Mouse (Mus musculus) hindbrain, embryonic 14.5 days (tissue): ENCODE results near the gene Hoxa4. TPM values are rescaled to one million over a fixed set of nuclear protein-coding genes. Genes with fewer than 3 reads are reported as not detected.

Experiments
- ATAC-seq: fragments of 200-750 bp; cut with Nextera tagmentation; 2 replicates; pipeline ENCODE4 v1.8.0; 2017; ENCODE audit warnings: moderate number of reproducible peaks, mild to moderate bottlenecking, moderate TSS enrichment, moderate library complexity; ENCODE audit not compliant: low FRiP score
- DNase-seq: peaks from one replicate; pipeline ENCODE4 v3.0.0-alpha.2; 2015; ENCODE audit warnings: low spot score
- H3K27ac ChIP-seq: fragments of 300-500 bp; sonication (generic); 2 replicates; pipeline ENCODE4 v1.5.1; 2014; ENCODE audit warnings: mild to moderate bottlenecking, moderate library complexity
- H3K27me3 ChIP-seq: fragments of 300-500 bp; sonication (generic); 2 replicates; pipeline ENCODE4 v1.6.1; 2014; ENCODE audit warnings: mild to moderate bottlenecking, low read length, mixed read lengths; ENCODE audit not compliant: control insufficient read depth, insufficient read depth
- H3K36me3 ChIP-seq: fragments of 300-500 bp; sonication (generic); replicated peaks from 2 replicates; pipeline ENCODE4 v1.6.1; 2014; ENCODE audit not compliant: control insufficient read depth, insufficient read depth
- H3K4me1 ChIP-seq: fragments of 300-500 bp; sonication (generic); replicated peaks from 2 replicates; pipeline ENCODE4 v1.6.1; 2014; ENCODE audit warnings: antibody characterized with exemption, low read length, mixed read lengths; ENCODE audit not compliant: control insufficient read depth, insufficient read depth
- H3K4me2 ChIP-seq: fragments of 300-500 bp; sonication (generic); replicated peaks from 2 replicates; pipeline ENCODE4 v1.6.1; 2014; ENCODE audit warnings: mild to moderate bottlenecking, moderate library complexity
- H3K4me3 ChIP-seq: fragments of 300-500 bp; sonication (generic); replicated peaks from 2 replicates; pipeline ENCODE4 v1.5.1; 2014; ENCODE audit warnings: mild to moderate bottlenecking, low read length
- H3K9ac ChIP-seq: fragments of 300-500 bp; sonication (generic); 2 replicates; pipeline ENCODE4 v1.6.1; 2014
- H3K9me3 ChIP-seq: fragments of 300-500 bp; sonication (generic); 2 replicates; pipeline ENCODE4 v1.6.1; 2016; ENCODE audit warnings: low read length; ENCODE audit not compliant: control insufficient read depth
- WGBS: fragments of 180-500 bp; shearing (Covaris S2); extraction: QIAGEN DNeasy Blood & Tissue Kit; methylation state at CpG from one replicate; pipeline ENCODE4 v1.1.7; 2014; 5-methylcytosine and 5-hydroxymethylcytosine counted together
- polyA plus RNA-seq: library from polyadenylated mRNA; unstranded; fragments of >200 nt; fragmentation: Nextera tagmentation; extraction: Ambion mirVana; gene quantifications from 2 replicates; pipeline ENCODE4 v1.2.1, GENCODE M21; 2014

Gene Hoxa4
- polyA plus RNA-seq, 1 experiment from 2014 or later = 22.5 TPM

DNA sequence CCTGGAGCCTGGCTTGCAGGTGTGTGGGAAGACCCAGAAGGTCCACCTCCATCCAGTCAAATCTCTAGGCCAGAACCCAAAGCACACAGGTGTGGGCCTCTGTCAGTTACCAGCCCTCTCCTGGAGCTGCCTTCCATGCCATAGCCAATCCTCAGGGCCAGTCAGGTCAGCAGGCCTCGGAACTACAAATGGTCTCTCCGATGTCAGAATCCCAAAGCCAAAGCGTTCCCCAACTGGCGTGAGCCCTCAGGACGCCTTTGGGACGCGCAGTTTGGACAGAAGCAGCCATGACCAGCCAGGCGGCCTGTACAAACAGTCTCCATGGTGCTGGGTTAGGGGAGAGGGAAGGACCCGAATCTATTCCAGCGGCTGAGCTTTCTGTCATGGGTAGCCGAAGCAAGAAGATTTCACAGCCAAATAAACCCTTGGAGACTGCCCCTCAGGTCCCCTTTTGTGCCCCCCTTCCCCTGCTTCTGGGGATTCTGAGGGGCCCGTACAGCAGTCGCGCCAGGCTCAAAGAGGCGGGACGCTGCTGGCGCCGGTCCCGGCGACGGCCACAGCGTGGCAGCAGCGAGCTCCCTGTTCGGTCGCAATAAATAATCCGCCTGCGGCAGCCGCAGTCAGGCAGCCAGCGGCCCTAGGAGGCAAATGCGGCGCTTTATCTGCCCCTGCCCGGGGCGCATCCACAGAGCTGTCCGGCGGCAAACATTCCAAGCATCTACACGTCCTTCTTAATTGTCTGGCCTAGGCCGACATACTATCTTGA is 19.8 kb upstream of the Hoxa4 start:
- H3K36me3 ChIP-seq = no peaks in the 10 kb centered on the region
- H3K27me3 ChIP-seq = peaks cover 97% of the 10 kb centered on the region
- H3K4me1 ChIP-seq = no peaks in the 10 kb centered on the region
- H3K9ac ChIP-seq = no peak overlapping the region
- DNase-seq (peak; percentile 83), ATAC-seq (peak; percentile 59; the same call in 1 of the 2 replicates)
- H3K4me2 ChIP-seq = peak overlapping the region; percentile 81
- H3K4me3 ChIP-seq = peak overlapping the region; percentile 13
- no peaks in the 10 kb centered on the region for H3K9me3 ChIP-seq
- 2% methylated on average over 37 of the region's 37 CpGs for WGBS
- H3K27ac ChIP-seq = peak overlapping the region; percentile 21; the same call in 1 of the 2 replicates

DNA sequence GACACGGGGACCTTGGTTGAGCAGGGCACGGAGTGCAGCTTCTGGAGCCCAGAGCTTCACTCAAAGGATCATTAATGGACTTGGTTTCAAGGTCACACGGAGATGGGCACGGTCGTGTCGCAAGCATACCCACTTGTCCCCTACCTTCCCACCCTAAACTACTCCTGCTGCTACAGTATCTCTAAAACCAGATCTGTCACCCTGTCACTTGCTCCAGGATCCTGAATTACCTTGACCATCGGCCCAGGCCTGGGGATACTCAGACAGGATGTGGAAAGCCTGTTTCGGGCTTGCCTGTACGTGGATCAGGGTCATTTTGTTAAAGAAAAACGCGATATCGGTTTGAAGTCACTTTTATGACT is 18.1 kb upstream of the Hoxa4 start:
- ATAC-seq (no peak), DNase-seq (no peak)
- Histone ChIP-seq H3K4me3 (peak overlapping the region; percentile 30), H3K27ac (peak overlapping the region; percentile 85), H3K36me3 (no peaks in the 10 kb centered on the region), H3K4me2 (peak overlapping the region; percentile 81), H3K4me1 (no peaks in the 10 kb centered on the region), H3K27me3 (peaks cover 96% of the 10 kb centered on the region), H3K9ac (peak overlapping the region; percentile 38; the same call in 1 of the 2 replicates), H3K9me3 (no peaks in the 10 kb centered on the region)
- WGBS = 8% methylated on average over 12 of the region's 12 CpGs

DNA sequence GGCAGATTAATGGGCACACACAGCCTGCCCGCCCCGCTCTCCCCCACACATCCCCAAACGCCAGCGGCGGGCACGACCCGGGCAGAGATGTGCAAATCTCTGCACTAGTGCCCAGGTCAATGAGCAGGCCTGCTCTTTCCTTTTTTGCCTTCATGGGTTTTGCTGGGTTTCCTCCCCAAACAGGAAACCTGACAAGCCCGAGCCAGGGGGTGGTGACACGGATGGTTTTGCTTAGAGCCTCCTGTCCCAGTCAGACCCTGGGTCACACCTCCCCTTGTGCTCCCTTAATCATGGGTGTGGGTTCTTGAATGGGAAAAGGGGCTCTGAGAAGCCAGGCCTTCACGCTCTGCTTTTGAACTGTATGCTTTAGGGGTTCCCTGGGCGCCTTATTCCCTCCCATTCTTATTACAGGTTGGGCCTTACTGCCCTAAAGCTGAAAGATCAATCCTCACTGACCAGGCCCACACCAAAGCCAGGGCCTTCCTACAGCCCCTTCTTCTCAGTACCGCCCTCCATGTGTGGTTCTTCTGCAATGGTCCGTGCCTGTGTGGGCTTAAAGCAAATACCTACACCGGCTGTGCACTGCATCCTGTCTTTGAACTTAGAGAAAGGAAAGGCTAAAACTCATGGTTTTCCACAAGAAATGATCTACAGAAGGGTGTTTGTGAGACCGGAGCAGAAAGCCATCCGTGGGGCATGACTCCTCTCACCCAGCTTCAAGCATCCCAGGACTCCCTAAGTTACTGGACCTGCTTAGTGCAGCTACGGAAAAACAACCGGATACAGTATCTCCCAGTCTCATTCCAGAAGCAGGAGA is 17.5 kb upstream of the Hoxa4 start:
- Histone ChIP-seq H3K4me3 (peak overlapping the region; percentile 30), H3K9me3 (no peaks in the 10 kb centered on the region), H3K27ac (peak overlapping the region; percentile 85), H3K9ac (peak overlapping the region; percentile 38; the same call in 1 of the 2 replicates), H3K36me3 (no peaks in the 10 kb centered on the region), H3K27me3 (peaks cover 96% of the 10 kb centered on the region), H3K4me2 (peak overlapping the region; percentile 81), H3K4me1 (no peaks in the 10 kb centered on the region)
- 6% methylated on average over 18 of the region's 18 CpGs for WGBS
- no peak for ATAC-seq
- DNase-seq = no peak

DNA sequence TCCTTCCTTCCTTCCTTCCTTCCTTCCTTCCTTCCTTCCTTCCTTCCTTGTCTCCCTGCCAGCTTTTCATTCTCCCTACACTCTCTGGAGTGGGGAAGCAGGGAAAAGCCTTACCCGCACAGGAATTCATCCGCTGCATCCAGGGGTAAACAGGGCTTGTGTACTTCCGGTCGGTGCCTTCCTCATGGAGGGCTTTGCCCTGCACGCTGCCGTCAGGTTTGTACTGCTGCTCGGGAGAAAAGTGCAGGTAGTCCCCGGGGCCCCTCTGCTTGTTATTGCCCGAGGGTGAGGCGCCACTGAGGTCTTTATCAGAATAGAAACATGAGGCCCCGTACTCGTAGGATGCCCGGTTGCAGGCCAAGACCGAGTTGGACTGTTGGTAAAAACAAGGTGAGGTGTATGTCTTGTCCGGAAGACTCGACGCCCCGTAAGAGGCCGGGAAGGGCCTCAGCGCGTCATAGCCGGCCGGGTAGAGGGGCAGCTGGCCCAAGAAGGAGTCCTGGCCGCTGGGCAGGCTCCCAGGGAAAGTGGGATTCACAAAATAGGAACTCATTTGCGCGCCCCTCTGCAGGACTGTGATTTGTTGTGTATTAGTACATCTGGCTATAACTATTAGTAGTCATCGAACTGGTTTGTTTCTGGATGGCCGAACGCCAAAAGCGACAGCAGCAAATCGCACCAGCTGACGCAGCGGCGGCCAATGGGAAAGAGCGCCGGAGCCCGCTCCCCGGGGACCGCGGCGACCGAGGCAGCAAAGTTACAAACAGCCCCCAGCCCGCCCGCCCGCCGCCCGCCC is 16.7 kb upstream of the Hoxa4 start, which contains the start of gene Hoxa6:
Gene Hoxa6 (minus strand): TSS at position 651 of the 796 bp plus-strand sequence.
- Histone ChIP-seq H3K36me3 (no peaks in the 10 kb centered on the region), H3K27me3 (peaks cover 92% of the 10 kb centered on the region), H3K4me1 (no peaks in the 10 kb centered on the region), H3K27ac (peak within 1 kb of the TSS; percentile 85), H3K9me3 (no peaks in the 10 kb centered on the region), H3K9ac (peak within 1 kb of the TSS; percentile 50), H3K4me2 (peak within 1 kb of the TSS; percentile 81), H3K4me3 (peak within 1 kb of the TSS; percentile 50)
- DNase-seq = no peak
- ATAC-seq = no peak
- 1% methylated on average over 47 of the region's 47 CpGs for WGBS

DNA sequence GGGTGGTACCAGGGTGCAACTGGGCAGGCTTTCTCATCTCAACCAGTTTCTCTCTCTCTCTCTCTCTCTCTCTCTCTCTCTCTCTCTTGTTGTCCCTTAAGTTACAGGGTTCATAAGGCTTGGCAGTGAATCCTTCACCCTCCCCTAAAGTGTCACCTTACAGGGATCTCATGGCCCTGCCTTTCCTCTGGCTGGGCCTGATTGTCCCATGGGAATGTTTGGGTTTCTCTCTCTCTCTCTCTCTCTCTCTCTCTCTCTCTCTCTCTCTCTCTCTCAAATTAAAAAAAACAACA is 16.1 kb upstream of the Hoxa4 start:
- Histone ChIP-seq H3K27me3 (peaks cover 90% of the 10 kb centered on the region), H3K4me3 (peak overlapping the region; percentile 50), H3K9me3 (no peaks in the 10 kb centered on the region), H3K4me2 (peak overlapping the region; percentile 81), H3K27ac (0 out of 2 replicates have a peak overlapping the region, but pooled peaks have one; percentile 85), H3K4me1 (no peaks in the 10 kb centered on the region), H3K36me3 (no peaks in the 10 kb centered on the region), H3K9ac (0 out of 2 replicates have a peak overlapping the region, but pooled peaks have one; percentile 43)
- DNase-seq (no peak), ATAC-seq (no peak)

DNA sequence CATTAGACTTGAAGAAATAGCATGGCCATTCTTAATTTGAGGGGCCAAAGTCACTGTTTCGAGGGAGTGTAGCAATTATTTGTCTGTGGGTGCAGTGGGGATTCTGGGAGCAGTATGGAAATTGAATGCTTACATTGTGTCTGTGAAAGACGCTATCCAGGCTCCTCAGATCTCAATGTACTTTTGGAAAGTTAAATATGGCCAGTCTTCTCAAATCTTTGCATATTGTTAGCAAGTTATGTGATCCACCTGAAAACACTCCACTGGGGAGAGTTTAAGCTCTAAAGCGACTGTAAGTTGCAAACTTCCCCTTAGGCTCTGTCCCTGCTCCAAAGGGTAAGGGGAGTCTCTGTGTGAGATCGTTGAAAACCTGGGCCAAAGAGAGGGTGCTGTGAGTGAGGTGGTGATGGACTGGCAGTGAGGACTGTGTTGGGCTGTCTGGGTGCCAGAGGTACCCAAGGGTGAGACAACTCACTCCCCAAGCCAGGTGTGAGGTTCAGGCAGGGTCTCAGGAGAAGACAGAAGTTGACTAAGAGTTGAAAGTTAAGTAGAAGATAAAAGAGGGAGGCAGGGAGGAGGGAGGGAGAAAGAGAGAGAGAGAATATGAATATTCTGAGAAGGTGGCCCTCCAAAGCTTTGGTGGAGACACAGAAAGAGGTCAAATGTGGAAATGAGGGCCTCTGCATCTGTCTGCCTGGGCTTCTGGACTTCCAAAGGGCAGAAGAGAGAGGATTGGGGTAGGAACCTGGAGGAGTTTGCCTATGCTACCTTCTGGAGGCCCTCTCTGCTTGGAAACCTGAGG is 15.5 kb upstream of the Hoxa4 start:
- 4% methylated on average over 4 of the region's 4 CpGs for WGBS
- ATAC-seq (no peak), DNase-seq (no peak)
- H3K27me3 ChIP-seq = peaks cover 89% of the 10 kb centered on the region
- H3K27ac ChIP-seq = peak overlapping the region; percentile 85
- no peaks in the 10 kb centered on the region for H3K36me3 ChIP-seq
- H3K9me3 ChIP-seq = no peaks in the 10 kb centered on the region
- peak overlapping the region; percentile 81 for H3K4me2 ChIP-seq
- no peaks in the 10 kb centered on the region for H3K4me1 ChIP-seq
- peak overlapping the region; percentile 50 for H3K4me3 ChIP-seq
- H3K9ac ChIP-seq = peak overlapping the region; percentile 58; the same call in 1 of the 2 replicates

DNA sequence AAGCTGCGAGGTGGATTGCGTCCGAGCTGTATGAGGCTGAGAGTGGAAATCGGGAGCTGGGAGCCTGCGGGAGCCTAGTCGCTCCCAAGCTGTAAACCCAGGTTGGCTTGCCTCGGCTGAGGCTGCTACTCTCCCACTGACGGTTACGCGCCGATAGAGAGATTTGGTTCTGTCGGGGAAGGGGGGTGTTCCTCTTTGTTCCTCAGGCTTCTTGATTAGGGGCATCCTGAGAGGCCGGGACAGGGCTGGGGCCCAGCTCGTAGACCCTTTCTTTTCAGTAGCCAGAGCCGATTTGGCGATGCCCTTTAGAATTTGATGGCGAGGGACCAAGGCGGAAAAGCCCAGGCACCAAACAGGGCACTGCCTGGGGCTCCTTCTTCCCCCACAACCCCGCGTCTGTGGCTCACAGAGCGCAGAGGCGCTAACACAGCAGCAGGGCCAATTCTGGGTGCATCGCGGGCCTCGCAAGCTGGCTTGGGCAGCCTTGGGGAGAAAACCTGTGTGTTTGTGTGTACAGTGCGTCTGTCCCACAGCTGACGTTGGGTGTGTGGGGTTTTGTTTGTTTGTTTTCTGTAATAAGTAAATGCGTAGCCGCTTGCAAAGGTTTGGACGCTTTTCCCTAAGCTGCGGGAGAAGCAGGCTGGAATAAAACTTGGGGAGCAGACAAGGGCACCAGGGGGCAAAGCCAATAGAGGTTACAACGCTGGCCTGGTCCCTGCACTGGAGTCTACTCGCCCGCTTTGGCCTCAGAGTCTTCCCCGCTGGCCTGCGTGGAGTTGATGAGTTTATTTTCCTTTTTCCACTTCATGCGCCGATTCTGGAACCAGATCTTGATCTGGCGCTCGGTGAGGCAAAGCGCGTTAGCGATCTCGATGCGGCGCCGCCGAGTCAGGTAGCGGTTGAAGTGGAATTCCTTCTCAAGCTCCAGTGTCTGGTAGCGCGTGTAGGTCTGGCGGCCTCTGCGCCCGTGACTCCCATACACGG is 14.4 kb upstream of the Hoxa4 start:
- peak overlapping the region; percentile 50 for H3K4me3 ChIP-seq
- H3K4me1 ChIP-seq = no peaks in the 10 kb centered on the region
- H3K36me3 ChIP-seq = no peaks in the 10 kb centered on the region
- peak overlapping the region; percentile 58 for H3K9ac ChIP-seq
- H3K27me3 ChIP-seq = peaks cover 89% of the 10 kb centered on the region
- H3K4me2 ChIP-seq = peak overlapping the region; percentile 81
- no peaks in the 10 kb centered on the region for H3K9me3 ChIP-seq
- 2% methylated on average over 55 of the region's 55 CpGs for WGBS
- no peak for DNase-seq
- ATAC-seq = no peak
- peak overlapping the region; percentile 85 for H3K27ac ChIP-seq

DNA sequence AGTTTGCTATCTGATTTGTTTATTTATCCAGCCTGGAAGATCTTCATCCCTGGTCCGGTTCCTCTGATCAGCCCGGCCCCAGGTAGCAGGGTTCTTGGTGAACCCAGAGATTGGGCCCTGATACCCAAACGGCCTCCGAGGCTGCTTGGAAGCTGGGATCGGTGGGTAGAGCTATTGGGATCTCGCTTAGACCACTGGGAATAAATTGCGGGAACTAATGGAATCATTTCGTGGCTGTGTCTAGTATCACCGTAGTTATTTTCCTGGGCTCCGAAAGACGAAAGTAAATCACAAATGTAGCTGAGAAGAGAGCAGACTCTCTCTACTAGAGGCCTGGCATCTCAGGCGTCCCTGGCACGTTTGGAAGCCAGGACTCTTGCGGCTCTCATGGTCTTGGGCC is 13.7 kb upstream of the Hoxa4 start:
- Histone ChIP-seq H3K4me2 (peak overlapping the region; percentile 81), H3K4me1 (no peaks in the 10 kb centered on the region), H3K9ac (peak overlapping the region; percentile 58)

More for the DNA sequence above, 13.7 kb upstream of the Hoxa4 start:
- Histone ChIP-seq H3K4me3 (peak overlapping the region; percentile 50), H3K27me3 (peaks cover 90% of the 10 kb centered on the region), H3K36me3 (no peaks in the 10 kb centered on the region), H3K27ac (peak overlapping the region; percentile 85), H3K9me3 (no peaks in the 10 kb centered on the region)
- no peak for DNase-seq
- WGBS = 3% methylated on average over 14 of the region's 14 CpGs
- ATAC-seq = no peak
